Mouse (Mus musculus) forebrain, postnatal 0 days (tissue): ENCODE data around the gene Mtrr. TPM values are rescaled to one million over a fixed set of nuclear protein-coding genes. Genes with fewer than 3 reads are reported as not detected.

ENCODE experiments used
- ATAC-seq: fragments of 200-750 bp; cut with Nextera tagmentation; 2 replicates; pipeline ENCODE4 v1.8.0; 2017; ENCODE audit warnings: mild to moderate bottlenecking, moderate library complexity
- DNase-seq: peaks from one replicate; pipeline ENCODE4 v3.0.0-alpha.2; 2015
- H3K27ac ChIP-seq: fragments of 300-500 bp; sonication (generic); 2 replicates; pipeline ENCODE4 v1.5.1; 2014; ENCODE audit warnings: low read depth, mild to moderate bottlenecking, antibody characterized with exemption, low read length, moderate library complexity, mixed read lengths
- H3K27me3 ChIP-seq: fragments of 300-500 bp; sonication (generic); 2 replicates; pipeline ENCODE4 v1.6.1; 2014; ENCODE audit warnings: mild to moderate bottlenecking, low read length, mixed read lengths; ENCODE audit not compliant: insufficient read depth
- H3K36me3 ChIP-seq: fragments of 300-500 bp; sonication (generic); 2 replicates; pipeline ENCODE4 v1.6.1; 2014; ENCODE audit warnings: mild to moderate bottlenecking, moderate library complexity; ENCODE audit not compliant: insufficient read depth
- H3K4me1 ChIP-seq: fragments of 300-500 bp; sonication (generic); 2 replicates; pipeline ENCODE4 v1.6.1; 2014; ENCODE audit warnings: antibody characterized with exemption; ENCODE audit not compliant: insufficient read depth
- H3K4me2 ChIP-seq: fragments of 300-500 bp; sonication (generic); 2 replicates; pipeline ENCODE4 v1.6.1; 2014; ENCODE audit warnings: low read depth, mild to moderate bottlenecking, moderate library complexity
- H3K4me3 ChIP-seq: fragments of 300-500 bp; sonication (generic); 2 replicates; pipeline ENCODE4 v1.5.1; 2014; ENCODE audit warnings: low read depth, low read length, mixed read lengths
- H3K9ac ChIP-seq: fragments of 300-500 bp; sonication (generic); 2 replicates; pipeline ENCODE4 v1.6.1; 2014; ENCODE audit warnings: mild to moderate bottlenecking
- H3K9me3 ChIP-seq: fragments of 300-500 bp; sonication (generic); 2 replicates; pipeline ENCODE4 v1.6.1; 2016; ENCODE audit warnings: low read length
- CTCF ChIP-seq: sonication (generic); IDR thresholded peaks from 2 replicates; pipeline ENCODE4 v1.5.1; 2016; ENCODE audit warnings: antibody characterized with exemption, control low read depth, low read depth
- WGBS: fragments of 180-500 bp; shearing (Covaris S2); extraction: QIAGEN DNeasy Blood & Tissue Kit; methylation state at CpG from one replicate; pipeline ENCODE4 v1.1.7; 2014; 5-methylcytosine and 5-hydroxymethylcytosine counted together
- polyA plus RNA-seq: library from polyadenylated mRNA; unstranded; fragments of >200 nt; fragmentation: Nextera tagmentation; extraction: Ambion mirVana; gene quantifications from 2 replicates; pipeline ENCODE4 v1.2.1, GENCODE M21; 2015
- total RNA-seq: library from RNA; depleted of rRNA; stranded (reverse); fragments of >200 nt; gene quantifications from 2 replicates; pipeline ENCODE4 v1.2.3, GENCODE M21; 2014

Gene Mtrr
- total and polyA plus RNA-seq, 2 experiments from 2014 or later, result 9.9 to 13.7 TPM

GRCm38 (mm10) chr13:68581086-68581740, 736 bp downstream of the Mtrr start:
- peak overlapping the region; percentile 74 for H3K9ac ChIP-seq
- peaks cover 5% of the 10 kb centered on the region; the same call in 1 of the 2 replicates for H3K4me1 ChIP-seq
- no peaks in the 10 kb centered on the region for H3K27me3 ChIP-seq
- peak overlapping the region; percentile 78 for H3K27ac ChIP-seq
- peak overlapping the region; percentile 84 for H3K4me2 ChIP-seq
- ATAC-seq, result no peak
- WGBS, result 26% methylated on average over 14 of the region's 14 CpGs
- TF ChIP-seq CTCF, result 0 out of 2 replicates have a peak, but pooled peaks have one; percentile 18
- H3K9me3 ChIP-seq, result no peaks in the 10 kb centered on the region
- H3K4me3 ChIP-seq, result peak overlapping the region; percentile 83
- DNase-seq, result no peak
- H3K36me3 ChIP-seq, result peaks cover 36% of the 10 kb centered on the region

GRCm38 (mm10) chr13:68577945-68578344, 4.0 kb downstream of the Mtrr start:
- no peak overlapping the region for H3K4me3 ChIP-seq
- no peaks in the 10 kb centered on the region for H3K9me3 ChIP-seq
- H3K4me2 ChIP-seq, result no peak overlapping the region
- H3K9ac ChIP-seq, result no peak overlapping the region
- H3K27ac ChIP-seq, result no peak overlapping the region
- WGBS, result 70% methylated on average over 7 of the region's 7 CpGs
- H3K27me3 ChIP-seq, result no peaks in the 10 kb centered on the region
- H3K4me1 ChIP-seq, result peaks cover 5% of the 10 kb centered on the region; the same call in 1 of the 2 replicates
- no peak for TF ChIP-seq CTCF
- DNase-seq, result peak; percentile 32
- ATAC-seq, result no peak
- peaks cover 32% of the 10 kb centered on the region for H3K36me3 ChIP-seq

- Histone ChIP-seq H3K27ac (no peak overlapping the region), H3K36me3 (peaks cover 54% of the 10 kb centered on the region), H3K4me3 (no peak overlapping the region), H3K9ac (no peak overlapping the region), H3K9me3 (no peaks in the 10 kb centered on the region), H3K27me3 (no peaks in the 10 kb centered on the region), H3K4me1 (no peaks in the 10 kb centered on the region), H3K4me2 (no peak overlapping the region)
- no peak for TF ChIP-seq CTCF
- ATAC-seq (no peak), DNase-seq (no peak)
- 77% methylated on average over 4 of the region's 4 CpGs for WGBS
These were observed 7.6 kb downstream of the Mtrr start for GRCm38 (mm10) chr13:68574398-68574797.

GRCm38 (mm10) chr13:68572966-68573913, 8.7 kb downstream of the Mtrr start:
- 65% methylated on average over 10 of the region's 10 CpGs for WGBS
- Histone ChIP-seq H3K4me3 (no peak overlapping the region), H3K27ac (no peak overlapping the region), H3K27me3 (no peaks in the 10 kb centered on the region), H3K4me1 (no peaks in the 10 kb centered on the region), H3K9ac (no peak overlapping the region), H3K36me3 (peaks cover 58% of the 10 kb centered on the region), H3K9me3 (no peaks in the 10 kb centered on the region), H3K4me2 (no peak overlapping the region)
- TF ChIP-seq CTCF, result no peak
- ATAC-seq (no peak), DNase-seq (no peak)

GRCm38 (mm10) chr13:68572247-68572646, 9.7 kb downstream of the Mtrr start:
- Histone ChIP-seq H3K9ac (no peak overlapping the region), H3K4me3 (no peak overlapping the region), H3K27ac (no peak overlapping the region), H3K4me2 (no peak overlapping the region), H3K4me1 (no peaks in the 10 kb centered on the region), H3K9me3 (no peaks in the 10 kb centered on the region), H3K36me3 (peaks cover 64% of the 10 kb centered on the region), H3K27me3 (no peaks in the 10 kb centered on the region)
- DNase-seq, result no peak
- no peak for ATAC-seq
- WGBS, result 93% methylated on average over 19 of the region's 19 CpGs
- TF ChIP-seq CTCF, result no peak

- no peaks in the 10 kb centered on the region for H3K4me1 ChIP-seq
- H3K4me2 ChIP-seq, result no peak overlapping the region
- H3K9me3 ChIP-seq, result no peaks in the 10 kb centered on the region
- TF ChIP-seq CTCF, result peak; percentile 86
- DNase-seq (peak; percentile 87), ATAC-seq (peak; percentile 86)
- H3K27ac ChIP-seq, result no peak overlapping the region
- no peaks in the 10 kb centered on the region for H3K27me3 ChIP-seq
- H3K4me3 ChIP-seq, result no peak overlapping the region
- peaks cover 66% of the 10 kb centered on the region for H3K36me3 ChIP-seq
- WGBS, result 54% methylated on average over 17 of the region's 17 CpGs
- H3K9ac ChIP-seq, result no peak overlapping the region
These were observed 12.2 kb downstream of the Mtrr start for GRCm38 (mm10) chr13:68569589-68570336.
